Mouse (Mus musculus) gastrocnemius, adult 2 months (tissue): Measurements from ENCODE around the gene Rnpep. TPM values are rescaled to one million over a fixed set of nuclear protein-coding genes. Genes with fewer than 3 reads are reported as not detected.
"Not testable (repeated sequence)": the region's sequence is repeated elsewhere in the genome, so short reads cannot be mapped to it uniquely, and the experiment has no call there.

Experiments used
- DNase-seq: peaks from one replicate; pipeline ENCODE4 v3.0.0; 2022
- H3K27ac ChIP-seq: fragments of 200-600 bp; 2 replicates; pipeline ENCODE4 v1.8.1; 2022; ENCODE audit warnings: mild to moderate bottlenecking
- H3K4me3 ChIP-seq: fragments of 200-600 bp; 2 replicates; pipeline ENCODE4 v1.8.1; 2022; ENCODE audit warnings: mild to moderate bottlenecking, moderate library complexity
- CTCF ChIP-seq: fragments of 200-600 bp; IDR thresholded peaks from 2 replicates; pipeline ENCODE4 v1.8.1; 2022; ENCODE audit warnings: antibody characterized with exemption, mild to moderate bottlenecking, moderate library complexity
- intact Hi-C: fragments of 180-260 bp; cut with DNase I; formaldehyde crosslinking; loops from one replicate; pipeline ENCODE4 v1.15.1; 2025
- total RNA-seq, 2 experiments: library from RNA; stranded (reverse); gene quantifications; 2 replicates each; pipeline ENCODE4 v1.2.3; 2021

Gene Rnpep
- total RNA-seq, 2 experiments from 2014 or later: 11.9 to 15.8 TPM

- H3K4me3 ChIP-seq: no peak overlapping the region
- H3K27ac ChIP-seq: peak overlapping the region; percentile 74
- intact Hi-C loops: no loop called here
- peak; percentile 75 for DNase-seq
- TF ChIP-seq CTCF: no peak
Measured at GRCm38 (mm10) chr1:135252854-135253253, 31.0 kb downstream of the Rnpep start.

GRCm38 (mm10) chr1:135251405-135251804, 32.5 kb downstream of the Rnpep start:
- H3K4me3 ChIP-seq: no peak overlapping the region
- H3K27ac ChIP-seq: no peak overlapping the region
- DNase-seq: no peak
- TF ChIP-seq CTCF: no peak
- intact Hi-C loops: no loop called here

GRCm38 (mm10) chr1:135250706-135251105, 33.2 kb downstream of the Rnpep start:
- H3K27ac ChIP-seq: no peak overlapping the region
- TF ChIP-seq CTCF: no peak
- intact Hi-C loops: no loop called here
- no peak overlapping the region for H3K4me3 ChIP-seq
- DNase-seq: no peak

GRCm38 (mm10) chr1:135248434-135248850, 35.4 kb downstream of the Rnpep start:
- intact Hi-C loops: no loop called here
- Histone ChIP-seq H3K4me3 (no peak overlapping the region), H3K27ac (no peak overlapping the region)
- TF ChIP-seq CTCF: no peak
- no peak for DNase-seq

GRCm38 (mm10) chr1:135244014-135244413, 39.9 kb downstream of the Rnpep start:
- no peak for TF ChIP-seq CTCF
- DNase-seq: no peak
- Histone ChIP-seq H3K4me3 (no peak overlapping the region), H3K27ac (no peak overlapping the region)
- intact Hi-C loops: no loop called here

GRCm38 (mm10) chr1:135240206-135240605, 43.7 kb downstream of the Rnpep start:
- DNase-seq, intact Hi-C loops, H3K4me3 ChIP-seq, H3K27ac ChIP-seq: not testable (repeated sequence)

- intact Hi-C loops: no loop called here
- TF ChIP-seq CTCF: no peak
- Histone ChIP-seq H3K4me3 (no peak overlapping the region), H3K27ac (no peak overlapping the region)
- DNase-seq: peak; percentile 36
Measured at GRCm38 (mm10) chr1:135237131-135237851, 46.6 kb downstream of the Rnpep start.

- no peak overlapping the region for H3K27ac ChIP-seq
- H3K4me3 ChIP-seq: no peak overlapping the region
- DNase-seq: no peak
- TF ChIP-seq CTCF: no peak
- intact Hi-C loops: no loop called here
Measured at GRCm38 (mm10) chr1:135234771-135235170, 49.1 kb downstream of the Rnpep start.

GRCm38 (mm10) chr1:135233961-135234360, 49.9 kb downstream of the Rnpep start:
- H3K4me3 ChIP-seq: no peak overlapping the region
- TF ChIP-seq CTCF: no peak
- intact Hi-C loops: no loop called here

GRCm38 (mm10) chr1:135231878-135232277, 52.0 kb downstream of the Rnpep start:
- intact Hi-C loops, H3K4me3 ChIP-seq, H3K27ac ChIP-seq, DNase-seq: not testable (repeated sequence)

More at GRCm38 (mm10) chr1:135233961-135234360, 49.9 kb downstream of the Rnpep start:
- no peak overlapping the region for H3K27ac ChIP-seq
- no peak for DNase-seq

GRCm38 (mm10) chr1:135227339-135227950, 56.4 kb downstream of the Rnpep start:
- no peak overlapping the region for H3K27ac ChIP-seq
- H3K4me3 ChIP-seq: no peak overlapping the region
- TF ChIP-seq CTCF: no peak
- intact Hi-C loops: no loop called here
- DNase-seq: no peak

GRCm38 (mm10) chr1:135224981-135225604, 58.8 kb downstream of the Rnpep start:
- TF ChIP-seq CTCF: no peak
- no peak overlapping the region for H3K4me3 ChIP-seq
- intact Hi-C loops: no loop called here
- no peak overlapping the region for H3K27ac ChIP-seq
- no peak for DNase-seq

- no peak for DNase-seq
- intact Hi-C loops: no loop called here
- TF ChIP-seq CTCF: no peak
- no peak overlapping the region for H3K4me3 ChIP-seq
- no peak overlapping the region for H3K27ac ChIP-seq
Measured at GRCm38 (mm10) chr1:135224147-135224546, 59.7 kb downstream of the Rnpep start.
